Comparison of ENCODE assay signal across 14 mouse cellular contexts in genomic region chr8:71639318-71639717, GRCm38 (mm10).
"Had no signal": no experiment of that assay in that cellular context is flagged by ENCODE, and none has a peak within 500 bp of the region (broad histone marks: within the 10 kb centered on the region; RNA-seq: fewer than 3 reads in every experiment).

No protein-coding gene starts in this region.

- H3K9me3 ChIP-seq: liver, embryonic 15.5 days; midbrain, embryonic 13.5 days; midbrain, embryonic 15.5 days; neural tube, embryonic 12.5 days; stomach, embryonic 15.5 days had no signal

- H3K27ac ChIP-seq: liver, embryonic 15.5 days; midbrain, embryonic 13.5 days; midbrain, embryonic 15.5 days; neural tube, embryonic 12.5 days; stomach, embryonic 15.5 days had no signal

- ATAC-seq: midbrain, embryonic 13.5 days; midbrain, embryonic 15.5 days had no signal

- H3K9ac ChIP-seq: liver, embryonic 15.5 days; lung, embryonic 14.5 days; midbrain, embryonic 13.5 days; midbrain, embryonic 15.5 days; neural tube, embryonic 12.5 days; stomach, embryonic 15.5 days had no signal

- H3K4me2 ChIP-seq: liver, embryonic 15.5 days; lung, embryonic 14.5 days; midbrain, embryonic 11.5 days; midbrain, embryonic 13.5 days; midbrain, embryonic 15.5 days; neural tube, embryonic 12.5 days; stomach, embryonic 15.5 days had no signal

- DNase-seq: lung, adult 18-20 months; lung, embryonic 14.5 days; lung, postnatal 10 days; lung, postnatal 4 days; right cerebral cortex, postnatal 14 days; thymus, adult 18-20 months; thymus, postnatal 25 days; thymus, postnatal 4 days had no signal

- H3K36me3 ChIP-seq: liver, embryonic 15.5 days; stomach, embryonic 15.5 days had no signal

- H3K4me3 ChIP-seq: liver, embryonic 15.5 days; midbrain, embryonic 13.5 days; midbrain, embryonic 15.5 days; neural tube, embryonic 12.5 days; stomach, embryonic 15.5 days had no signal
